Mouse (Mus musculus): Measurements from ENCODE around the gene Prdm9. TPM values are rescaled to one million over a fixed set of nuclear protein-coding genes. Genes with fewer than 3 reads are reported as not detected.

Gene Prdm9
- polyA plus RNA-seq, 1 experiment from 2014 or later, result 2.1 TPM

- ATAC-seq (ENCODE audit: low FRiP score, low TSS enrichment), result no peak
- no peak overlapping the region for H3K9ac ChIP-seq (replicated peaks; ENCODE audit: low read length)
- WGBS, result 62% methylated on average over 11 of the region's 11 CpGs
- no peaks in the 10 kb centered on the region for H3K9me3 ChIP-seq (ENCODE audit: low read length)
- peaks cover 15% of the 10 kb centered on the region for H3K27me3 ChIP-seq (ENCODE audit: insufficient read depth, low read length)
- no peak overlapping the region for H3K4me2 ChIP-seq (replicated peaks; ENCODE audit: low read depth, low read length)
- no peaks in the 10 kb centered on the region; the same call in 1 of the 2 replicates for H3K4me1 ChIP-seq (ENCODE audit: insufficient read depth, low read length)
- no peak overlapping the region for H3K27ac ChIP-seq (ENCODE audit: low read length)
- H3K4me3 ChIP-seq (ENCODE audit: low read length), result no peak overlapping the region
- no peaks in the 10 kb centered on the region for H3K36me3 ChIP-seq (ENCODE audit: insufficient read depth, low read length)
Measured at GRCm38 (mm10) chr17:15535162-15535800, 28.9 kb downstream of the Prdm9 start.

GRCm38 (mm10) chr17:15530141-15530540, 34.0 kb downstream of the Prdm9 start:
- WGBS, result 16% methylated on average over 5 of the region's 5 CpGs
- Histone ChIP-seq H3K36me3 (ENCODE audit: insufficient read depth, low read length) (0 out of 2 replicates have a peak, but pooled peaks cover 5% of the 10 kb centered on the region), H3K27me3 (ENCODE audit: insufficient read depth, low read length) (peaks cover 2% of the 10 kb centered on the region; the same call in 1 of the 2 replicates), H3K27ac (ENCODE audit: low read length) (no peak overlapping the region), H3K4me1 (ENCODE audit: insufficient read depth, low read length) (peaks cover 7% of the 10 kb centered on the region; the same call in 1 of the 2 replicates), H3K9me3 (ENCODE audit: low read length) (no peaks in the 10 kb centered on the region), H3K4me2 (replicated peaks; ENCODE audit: low read depth, low read length) (no peak overlapping the region), H3K9ac (replicated peaks; ENCODE audit: low read length) (no peak overlapping the region), H3K4me3 (ENCODE audit: low read length) (no peak overlapping the region)
- ATAC-seq (ENCODE audit: low FRiP score, low TSS enrichment), result no peak

- no peak for ATAC-seq (ENCODE audit: low FRiP score, low TSS enrichment)
- H3K27ac ChIP-seq (ENCODE audit: low read length), result no peak overlapping the region
- no peaks in the 10 kb centered on the region for H3K9me3 ChIP-seq (ENCODE audit: low read length)
- 74% methylated on average over 2 of the region's 2 CpGs for WGBS
- H3K4me1 ChIP-seq (ENCODE audit: insufficient read depth, low read length), result peaks cover 7% of the 10 kb centered on the region; the same call in 1 of the 2 replicates
- no peak overlapping the region for H3K9ac ChIP-seq (replicated peaks; ENCODE audit: low read length)
- peaks cover 15% of the 10 kb centered on the region for H3K36me3 ChIP-seq (ENCODE audit: insufficient read depth, low read length)
- H3K4me2 ChIP-seq (replicated peaks; ENCODE audit: low read depth, low read length), result no peak overlapping the region
- no peaks in the 10 kb centered on the region for H3K27me3 ChIP-seq (ENCODE audit: insufficient read depth, low read length)
- no peak overlapping the region for H3K4me3 ChIP-seq (ENCODE audit: low read length)
Measured at GRCm38 (mm10) chr17:15528887-15529286, 35.3 kb downstream of the Prdm9 start.

- no peaks in the 10 kb centered on the region for H3K9me3 ChIP-seq (ENCODE audit: low read length)
- H3K4me2 ChIP-seq (replicated peaks; ENCODE audit: low read depth, low read length), result peak overlapping the region; percentile 75
- peaks cover 15% of the 10 kb centered on the region for H3K36me3 ChIP-seq (ENCODE audit: insufficient read depth, low read length)
- peak overlapping the region; percentile 79 for H3K4me3 ChIP-seq (ENCODE audit: low read length)
- peak overlapping the region; percentile 80; the same call in 1 of the 2 replicates for H3K27ac ChIP-seq (ENCODE audit: low read length)
- peak overlapping the region; percentile 84 for H3K9ac ChIP-seq (replicated peaks; ENCODE audit: low read length)
- H3K27me3 ChIP-seq (ENCODE audit: insufficient read depth, low read length), result no peaks in the 10 kb centered on the region
- H3K4me1 ChIP-seq (ENCODE audit: insufficient read depth, low read length), result peaks cover 7% of the 10 kb centered on the region; the same call in 1 of the 2 replicates
- 59% methylated on average over 3 of the region's 3 CpGs for WGBS
- ATAC-seq (ENCODE audit: low FRiP score, low TSS enrichment), result no peak
Measured at GRCm38 (mm10) chr17:15527811-15528136, 36.4 kb downstream of the Prdm9 start.

- 1% methylated on average over 52 of the region's 55 CpGs for WGBS
- Histone ChIP-seq H3K9me3 (ENCODE audit: low read length) (no peaks in the 10 kb centered on the region), H3K4me2 (replicated peaks; ENCODE audit: low read depth, low read length) (peak within 1 kb of the TSS; percentile 75), H3K27me3 (ENCODE audit: insufficient read depth, low read length) (no peaks in the 10 kb centered on the region), H3K9ac (replicated peaks; ENCODE audit: low read length) (peak within 1 kb of the TSS; percentile 84), H3K4me1 (ENCODE audit: insufficient read depth, low read length) (peaks cover 7% of the 10 kb centered on the region; the same call in 1 of the 2 replicates), H3K4me3 (ENCODE audit: low read length) (peak within 1 kb of the TSS; percentile 79), H3K36me3 (ENCODE audit: insufficient read depth, low read length) (peaks cover 18% of the 10 kb centered on the region), H3K27ac (ENCODE audit: low read length) (peak within 1 kb of the TSS; percentile 80)
- peak; percentile 100 for ATAC-seq (ENCODE audit: low FRiP score, low TSS enrichment)
Measured at GRCm38 (mm10) chr17:15526986-15527810, 37.0 kb downstream of the Prdm9 start, which contains the start of gene Pdcd2. Gene Pdcd2, minus strand, starts transcription at chr17:15527301.

- Histone ChIP-seq H3K9me3 (ENCODE audit: low read length) (no peaks in the 10 kb centered on the region), H3K9ac (replicated peaks; ENCODE audit: low read length) (peak overlapping the region; percentile 84), H3K4me1 (ENCODE audit: insufficient read depth, low read length) (peaks cover 7% of the 10 kb centered on the region; the same call in 1 of the 2 replicates), H3K4me2 (replicated peaks; ENCODE audit: low read depth, low read length) (peak overlapping the region; percentile 75), H3K27ac (ENCODE audit: low read length) (no peak overlapping the region; the same call in 1 of the 2 replicates), H3K36me3 (ENCODE audit: insufficient read depth, low read length) (peaks cover 25% of the 10 kb centered on the region), H3K4me3 (ENCODE audit: low read length) (peak overlapping the region; percentile 79), H3K27me3 (ENCODE audit: insufficient read depth, low read length) (no peaks in the 10 kb centered on the region)
- no peak for ATAC-seq (ENCODE audit: low FRiP score, low TSS enrichment)
- 13% methylated on average over 10 of the region's 10 CpGs for WGBS
Measured at GRCm38 (mm10) chr17:15526304-15526703, 37.9 kb downstream of the Prdm9 start.

- Histone ChIP-seq H3K4me3 (ENCODE audit: low read length) (no peak overlapping the region), H3K36me3 (ENCODE audit: insufficient read depth, low read length) (peaks cover 68% of the 10 kb centered on the region), H3K9me3 (ENCODE audit: low read length) (no peaks in the 10 kb centered on the region), H3K4me2 (replicated peaks; ENCODE audit: low read depth, low read length) (no peak overlapping the region), H3K9ac (replicated peaks; ENCODE audit: low read length) (no peak overlapping the region), H3K27ac (ENCODE audit: low read length) (no peak overlapping the region), H3K27me3 (ENCODE audit: insufficient read depth, low read length) (no peaks in the 10 kb centered on the region), H3K4me1 (ENCODE audit: insufficient read depth, low read length) (no peaks in the 10 kb centered on the region)
- ATAC-seq (ENCODE audit: low FRiP score, low TSS enrichment), result no peak
- 93% methylated on average over 1 of the region's 1 CpGs for WGBS
Measured at GRCm38 (mm10) chr17:15518766-15519165, 45.4 kb downstream of the Prdm9 start.

GRCm38 (mm10) chr17:15518186-15518585, 46.0 kb downstream of the Prdm9 start:
- Histone ChIP-seq H3K4me1 (ENCODE audit: insufficient read depth, low read length) (no peaks in the 10 kb centered on the region), H3K27ac (ENCODE audit: low read length) (no peak overlapping the region), H3K4me3 (ENCODE audit: low read length) (no peak overlapping the region), H3K27me3 (ENCODE audit: insufficient read depth, low read length) (no peaks in the 10 kb centered on the region), H3K9ac (replicated peaks; ENCODE audit: low read length) (no peak overlapping the region), H3K4me2 (replicated peaks; ENCODE audit: low read depth, low read length) (no peak overlapping the region), H3K36me3 (ENCODE audit: insufficient read depth, low read length) (peaks cover 74% of the 10 kb centered on the region), H3K9me3 (ENCODE audit: low read length) (no peaks in the 10 kb centered on the region)
- WGBS, result 92% methylated on average over 5 of the region's 5 CpGs
- no peak for ATAC-seq (ENCODE audit: low FRiP score, low TSS enrichment)

- H3K9me3 ChIP-seq (ENCODE audit: low read length), result no peaks in the 10 kb centered on the region
- 68% methylated on average over 5 of the region's 5 CpGs for WGBS
- no peak overlapping the region for H3K9ac ChIP-seq (replicated peaks; ENCODE audit: low read length)
- H3K36me3 ChIP-seq (ENCODE audit: insufficient read depth, low read length), result peaks cover 74% of the 10 kb centered on the region
- H3K4me3 ChIP-seq (ENCODE audit: low read length), result no peak overlapping the region
- no peak overlapping the region for H3K4me2 ChIP-seq (replicated peaks; ENCODE audit: low read depth, low read length)
- H3K27me3 ChIP-seq (ENCODE audit: insufficient read depth, low read length), result no peaks in the 10 kb centered on the region
- no peaks in the 10 kb centered on the region for H3K4me1 ChIP-seq (ENCODE audit: insufficient read depth, low read length)
- no peak for ATAC-seq (ENCODE audit: low FRiP score, low TSS enrichment)
- H3K27ac ChIP-seq (ENCODE audit: low read length), result no peak overlapping the region
Measured at GRCm38 (mm10) chr17:15517776-15518175, 46.4 kb downstream of the Prdm9 start.

- Histone ChIP-seq H3K9ac (replicated peaks; ENCODE audit: low read length) (no peak overlapping the region), H3K4me1 (ENCODE audit: insufficient read depth, low read length) (no peaks in the 10 kb centered on the region), H3K9me3 (ENCODE audit: low read length) (peaks cover 3% of the 10 kb centered on the region; the same call in 1 of the 2 replicates), H3K36me3 (ENCODE audit: insufficient read depth, low read length) (peaks cover 85% of the 10 kb centered on the region), H3K4me2 (replicated peaks; ENCODE audit: low read depth, low read length) (no peak overlapping the region), H3K27me3 (ENCODE audit: insufficient read depth, low read length) (no peaks in the 10 kb centered on the region), H3K4me3 (ENCODE audit: low read length) (no peak overlapping the region), H3K27ac (ENCODE audit: low read length) (no peak overlapping the region)
- ATAC-seq (ENCODE audit: low FRiP score, low TSS enrichment), result no peak
- WGBS, result 82% methylated on average over 2 of the region's 2 CpGs
Measured at GRCm38 (mm10) chr17:15510694-15511093, 53.5 kb downstream of the Prdm9 start.
